Mouse (Mus musculus) heart, embryonic 14.5 days (tissue): ENCODE data around the gene Slc16a6. TPM values are rescaled to one million over a fixed set of nuclear protein-coding genes. Genes with fewer than 3 reads are reported as not detected.

Source experiments
- ATAC-seq: fragments of 200-750 bp; cut with Nextera tagmentation; 2 replicates; pipeline ENCODE4 v1.8.0; 2017; ENCODE audit warnings: low read depth, moderate TSS enrichment; ENCODE audit not compliant: insufficient number of reproducible peaks, insufficient read depth, low FRiP score
- H3K27ac ChIP-seq, 2 experiments: fragments of 200-500 bp in 1 of 2; fragments of 300-500 bp in 1 of 2; sonication (generic) in 1 of 2; replicated peaks in 1 of 2; 2 replicates each; pipeline ENCODE4 v1.5.1; 2012 to 2014; ENCODE audit warnings: low read depth in 2 of 2, low read length in 2 of 2, control low read depth in 1 of 2, mild to moderate bottlenecking in 1 of 2, mixed read lengths in 1 of 2; ENCODE audit not compliant: control insufficient read depth in 1 of 2, insufficient read depth in 1 of 2
- H3K27me3 ChIP-seq: fragments of 300-500 bp; sonication (generic); 2 replicates; pipeline ENCODE4 v1.6.1; 2014; ENCODE audit warnings: mild to moderate bottlenecking, low read length, control low read depth; ENCODE audit not compliant: control insufficient read depth, insufficient read depth
- H3K36me3 ChIP-seq: fragments of 300-500 bp; sonication (generic); 2 replicates; pipeline ENCODE4 v1.6.1; 2014; ENCODE audit warnings: mild to moderate bottlenecking, control low read depth, low read length, mixed read lengths; ENCODE audit not compliant: control insufficient read depth, insufficient read depth
- H3K4me1 ChIP-seq, 2 experiments: fragments of 200-500 bp in 1 of 2; fragments of 300-500 bp in 1 of 2; sonication (generic) in 1 of 2; 2 replicates each; pipeline ENCODE4 v1.6.1; 2012 to 2014; ENCODE audit warnings: low read length in 2 of 2, control low read depth in 1 of 2, mixed read lengths in 1 of 2; ENCODE audit not compliant: control insufficient read depth in 2 of 2, insufficient read depth in 2 of 2
- H3K4me2 ChIP-seq: fragments of 300-500 bp; sonication (generic); 2 replicates; pipeline ENCODE4 v1.6.1; 2014; ENCODE audit warnings: mild to moderate bottlenecking, low read length
- H3K4me3 ChIP-seq, 2 experiments: fragments of 200-500 bp in 1 of 2; fragments of 300-500 bp in 1 of 2; sonication (generic) in 1 of 2; 2 replicates each; pipeline ENCODE4 v1.5.1; 2012 to 2014; ENCODE audit warnings: low read length in 2 of 2, mild to moderate bottlenecking in 2 of 2, control low read depth in 1 of 2, low read depth in 1 of 2, moderate library complexity in 1 of 2; ENCODE audit not compliant: control insufficient read depth in 1 of 2, insufficient read depth in 1 of 2
- H3K9ac ChIP-seq: fragments of 300-500 bp; sonication (generic); 2 replicates; pipeline ENCODE4 v1.6.1; 2014; ENCODE audit warnings: mild to moderate bottlenecking, low read length
- H3K9me3 ChIP-seq: fragments of 300-500 bp; sonication (generic); 2 replicates; pipeline ENCODE4 v1.6.1; 2016; ENCODE audit warnings: low read length, control low read depth; ENCODE audit not compliant: control insufficient read depth
- WGBS: fragments of 180-500 bp; shearing (Covaris S2); extraction: QIAGEN DNeasy Blood & Tissue Kit; methylation state at CpG from one replicate; pipeline ENCODE4 v1.1.7; 2014; 5-methylcytosine and 5-hydroxymethylcytosine counted together
- polyA plus RNA-seq: library from polyadenylated mRNA; unstranded; fragments of >200 nt; fragmentation: Nextera tagmentation; extraction: Ambion mirVana; gene quantifications from 2 replicates; pipeline ENCODE4 v1.2.1, GENCODE M21; 2014

Gene Slc16a6
- polyA plus RNA-seq, 1 experiment from 2014 or later, result 7.3 TPM

- ATAC-seq, result no peak
- no peak overlapping the region for H3K27ac ChIP-seq
- H3K9ac ChIP-seq, result no peak overlapping the region
- H3K36me3 ChIP-seq, result no peaks in the 10 kb centered on the region
- H3K4me3 ChIP-seq, result no peak overlapping the region
- H3K27me3 ChIP-seq, result no peaks in the 10 kb centered on the region
- no peak overlapping the region for H3K4me2 ChIP-seq
- H3K4me1 ChIP-seq, result peaks cover 5 to 20% of the 10 kb centered on the region in 2 experiments
- WGBS, result 90% methylated on average over 8 of the region's 8 CpGs
- H3K9me3 ChIP-seq, result no peaks in the 10 kb centered on the region
Measured at GRCm38 (mm10) chr11:109443468-109444263, 29.7 kb downstream of the Slc16a6 start.

GRCm38 (mm10) chr11:109442166-109442730 is 31.1 kb downstream of the Slc16a6 start:
- Histone ChIP-seq H3K27ac (no peak overlapping the region), H3K27me3 (no peaks in the 10 kb centered on the region), H3K4me2 (no peak overlapping the region), H3K9ac (no peak overlapping the region), H3K4me3 (no peak overlapping the region), H3K9me3 (no peaks in the 10 kb centered on the region), H3K4me1 (peaks cover 5 to 20% of the 10 kb centered on the region in 2 experiments), H3K36me3 (peaks cover 9% of the 10 kb centered on the region; the same call in 1 of the 2 replicates)
- WGBS, result 48% methylated on average over 5 of the region's 5 CpGs
- no peak for ATAC-seq

DNA sequence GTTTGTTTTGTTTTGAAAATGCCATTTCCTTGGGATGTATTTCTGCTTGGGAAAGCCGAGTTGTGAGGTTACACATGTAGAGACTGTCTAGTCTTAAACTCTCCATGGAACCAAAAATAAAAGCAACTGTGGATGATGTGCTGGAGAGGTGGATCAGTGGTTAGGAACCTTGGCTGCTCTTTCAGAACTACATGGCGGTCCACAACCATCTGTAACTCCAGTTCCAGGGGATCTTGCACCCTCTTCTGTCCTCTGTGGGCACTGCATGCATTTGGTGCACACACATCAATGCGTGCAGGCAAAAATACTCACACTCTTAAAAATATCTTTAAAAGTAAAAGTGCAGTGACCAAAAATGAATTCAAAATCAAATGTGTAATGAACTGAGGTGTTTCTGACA is 32.3 kb downstream of the Slc16a6 start:
- Histone ChIP-seq H3K27ac (no peak overlapping the region), H3K9me3 (no peaks in the 10 kb centered on the region), H3K9ac (no peak overlapping the region), H3K27me3 (no peaks in the 10 kb centered on the region), H3K4me2 (no peak overlapping the region), H3K36me3 (peaks cover 20% of the 10 kb centered on the region), H3K4me1 (peaks cover 5 to 20% of the 10 kb centered on the region in 2 experiments), H3K4me3 (no peak overlapping the region)
- ATAC-seq, result no peak
- WGBS, result 69% methylated on average over 3 of the region's 3 CpGs

DNA sequence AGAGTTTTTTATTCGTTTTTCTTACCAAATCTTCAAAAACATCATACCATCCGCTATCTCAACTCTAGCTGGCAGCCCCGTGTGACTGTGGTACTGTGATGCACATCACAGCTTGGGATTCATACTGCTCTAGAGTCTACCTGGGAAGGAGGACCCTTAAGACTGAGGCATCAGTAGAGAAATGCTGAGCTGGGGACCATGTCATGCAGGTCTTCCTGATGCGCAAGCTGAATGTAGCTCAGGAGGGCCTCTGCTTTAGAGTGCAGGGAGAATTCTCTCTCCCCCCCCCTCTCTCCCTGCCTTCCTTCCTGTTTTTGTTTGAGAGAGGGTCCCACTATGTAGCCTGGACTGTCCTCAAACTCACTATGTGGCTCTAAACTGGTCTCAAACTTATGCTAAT is 32.8 kb downstream of the Slc16a6 start:
- Histone ChIP-seq H3K9me3 (no peaks in the 10 kb centered on the region), H3K9ac (peak overlapping the region; percentile 77), H3K4me1 (peaks cover 5 to 20% of the 10 kb centered on the region in 2 experiments), H3K4me3 (peak overlapping the region; percentile 59 to 73; a peak in 3 of 4 replicates), H3K4me2 (peak overlapping the region; percentile 90), H3K36me3 (peaks cover 25% of the 10 kb centered on the region), H3K27ac (no peak overlapping the region), H3K27me3 (no peaks in the 10 kb centered on the region)
- 53% methylated on average over 4 of the region's 4 CpGs for WGBS
- no peak for ATAC-seq

GRCm38 (mm10) chr11:109439829-109440340 is 33.5 kb downstream of the Slc16a6 start:
- Histone ChIP-seq H3K27me3 (no peaks in the 10 kb centered on the region), H3K4me2 (peak overlapping the region; percentile 90), H3K9ac (peak overlapping the region; percentile 77), H3K9me3 (no peaks in the 10 kb centered on the region), H3K36me3 (peaks cover 33% of the 10 kb centered on the region), H3K4me3 (peak overlapping the region; percentile 59 to 73), H3K4me1 (peaks cover 2 to 15% of the 10 kb centered on the region in 2 experiments), H3K27ac (peak overlapping the region; percentile 27 to 56; a peak in 3 of 4 replicates)
- under 1% methylated on average over 32 of the region's 32 CpGs for WGBS
- 0 out of 2 replicates have a peak, but pooled peaks have one; percentile 62 for ATAC-seq

DNA sequence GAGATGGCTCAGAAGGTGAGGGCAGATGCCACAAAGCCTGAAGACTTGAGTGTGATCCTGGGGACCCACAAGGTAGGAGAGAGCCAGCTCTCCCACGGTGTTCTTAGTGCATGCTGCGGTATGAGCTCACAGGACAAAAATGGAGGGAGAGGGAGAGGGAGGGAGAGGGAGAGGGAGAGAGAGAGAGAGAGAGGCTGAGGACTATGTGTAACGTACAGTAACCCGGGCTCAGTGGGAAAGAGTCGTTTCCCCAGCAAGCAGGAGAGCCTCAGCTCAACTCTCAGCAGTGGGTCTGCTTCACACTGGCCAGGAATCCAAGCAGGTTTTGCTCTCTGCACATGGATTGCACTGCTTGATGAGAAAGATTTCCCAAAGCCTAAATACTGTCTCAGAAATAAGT is 34.2 kb downstream of the Slc16a6 start:
- Histone ChIP-seq H3K4me3 (peak overlapping the region in 1 of 2 experiments; percentile 59; a peak in 2 of 4 replicates), H3K4me2 (peak overlapping the region; percentile 90), H3K27ac (peak overlapping the region in 1 of 2 experiments; percentile 56; a peak in 1 of 4 replicates), H3K9me3 (no peaks in the 10 kb centered on the region), H3K9ac (peak overlapping the region; percentile 77), H3K4me1 (peaks cover 2 to 15% of the 10 kb centered on the region in 2 experiments), H3K36me3 (peaks cover 39% of the 10 kb centered on the region), H3K27me3 (no peaks in the 10 kb centered on the region)
- 16% methylated on average over 5 of the region's 5 CpGs for WGBS
- no peak for ATAC-seq

- H3K4me3 ChIP-seq, result no peak overlapping the region
- WGBS, result 61% methylated on average over 7 of the region's 8 CpGs
- no peaks in the 10 kb centered on the region for H3K9me3 ChIP-seq
- H3K36me3 ChIP-seq, result peaks cover 46% of the 10 kb centered on the region
- ATAC-seq, result no peak
- no peaks in the 10 kb centered on the region for H3K27me3 ChIP-seq
- H3K4me1 ChIP-seq, result peaks cover 2 to 15% of the 10 kb centered on the region in 2 experiments
- no peak overlapping the region for H3K4me2 ChIP-seq
- H3K27ac ChIP-seq, result no peak overlapping the region
- no peak overlapping the region for H3K9ac ChIP-seq
Measured at GRCm38 (mm10) chr11:109436889-109437288, 36.5 kb downstream of the Slc16a6 start.
